Mouse (Mus musculus): ENCODE data around the gene Zbed3.
"Not testable (repeated sequence)": the region's sequence is repeated elsewhere in the genome, so short reads cannot be mapped to it uniquely, and the experiment has no call there.

Gene Zbed3

GRCm38 (mm10) chr13:95332086-95332899 is 8.9 kb downstream of the Zbed3 start:
- DNase-seq = no peak

- peak; percentile 83 for DNase-seq
Observed at GRCm38 (mm10) chr13:95336122-95336677, 12.8 kb downstream of the Zbed3 start.

GRCm38 (mm10) chr13:95343470-95343869 is 20.1 kb downstream of the Zbed3 start:
- no peak for DNase-seq

GRCm38 (mm10) chr13:95345869-95346268 is 22.5 kb downstream of the Zbed3 start:
- no peak for DNase-seq

GRCm38 (mm10) chr13:95347018-95347696 is 23.7 kb downstream of the Zbed3 start:
- peak; percentile 69 for DNase-seq

- peak; percentile 39 for DNase-seq
Observed at GRCm38 (mm10) chr13:95348476-95348875, 25.1 kb downstream of the Zbed3 start.

GRCm38 (mm10) chr13:95358223-95358622 is 34.8 kb downstream of the Zbed3 start:
- DNase-seq = no peak

- DNase-seq = no peak
Observed at GRCm38 (mm10) chr13:95363440-95363839, 40.0 kb downstream of the Zbed3 start.

- no peak for DNase-seq
Observed at GRCm38 (mm10) chr13:95366356-95366755, 42.9 kb downstream of the Zbed3 start.

- DNase-seq = peak; percentile 91
Observed at GRCm38 (mm10) chr13:95374701-95375553, 51.5 kb downstream of the Zbed3 start, which contains the start of gene Aggf1. Gene Aggf1 (minus strand): TSS chr13:95375352.

- DNase-seq = no peak
Observed at GRCm38 (mm10) chr13:95375554-95375914, 52.1 kb downstream of the Zbed3 start.

- not testable (repeated sequence) for DNase-seq
Observed at GRCm38 (mm10) chr13:95376689-95377289, 53.4 kb downstream of the Zbed3 start.

- DNase-seq = no peak
Observed at GRCm38 (mm10) chr13:95378696-95379095, 55.3 kb downstream of the Zbed3 start.

- no peak for DNase-seq
Observed at GRCm38 (mm10) chr13:95382418-95382817, 59.0 kb downstream of the Zbed3 start.
